Mouse (Mus musculus): ENCODE data around the gene Gm14459.
"Not testable (repeated sequence)": the region's sequence is repeated elsewhere in the genome, so short reads cannot be mapped to it uniquely, and the experiment has no call there.

Gene Gm14459

DNA sequence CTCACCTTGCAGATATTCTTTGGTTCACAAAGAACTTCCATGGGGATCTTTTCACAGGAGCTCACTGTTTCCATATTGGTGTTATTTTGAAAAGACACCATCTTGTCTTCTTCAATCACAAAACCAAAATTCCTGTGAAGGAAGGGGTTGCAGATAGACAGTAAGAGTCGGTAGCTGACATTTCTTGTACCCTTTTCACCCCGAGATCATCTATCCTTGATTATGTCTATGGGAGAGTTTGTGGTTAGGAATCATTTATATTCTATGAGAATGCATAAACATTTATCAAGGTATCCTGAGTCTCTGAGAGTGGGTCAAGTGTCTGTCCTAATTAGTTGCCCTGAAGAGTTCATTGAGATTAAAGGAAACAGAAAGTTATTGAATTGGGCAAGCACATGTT, at the start of gene Gm14459:
Gm14459 (minus strand) TSS at position 101 of the 400 bp plus-strand sequence.
- DNase-seq (ENCODE audit: low read depth), result no peak

DNA sequence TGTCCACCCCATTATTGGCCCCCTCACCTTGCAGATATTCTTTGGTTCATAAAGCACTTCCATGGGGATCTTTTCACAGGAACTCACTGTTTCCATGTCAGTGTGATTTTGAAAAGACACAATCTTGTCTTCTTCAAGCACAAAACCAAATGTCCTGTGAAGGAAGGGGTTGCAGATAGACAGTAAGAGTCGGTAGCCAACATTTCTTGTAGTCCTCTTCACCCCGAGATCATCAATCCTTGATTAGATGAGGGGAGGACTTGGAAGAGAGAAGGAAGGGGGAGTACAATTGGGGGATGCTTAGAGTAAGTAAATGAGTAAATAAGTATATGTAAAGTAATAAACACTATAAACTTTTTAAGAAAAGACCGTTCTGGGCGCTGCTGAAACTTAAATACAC, 23.4 kb upstream of the Gm14459 start, which contains the start of gene Ssxb6:
Ssxb6 (minus strand) TSS at position 101 of the 400 bp plus-strand sequence.
- not testable (repeated sequence) for DNase-seq (ENCODE audit: low read depth)
